Mouse (Mus musculus) liver, embryonic 13.5 days (tissue): ENCODE data around the gene Prkca. TPM values are rescaled to one million over a fixed set of nuclear protein-coding genes. Genes with fewer than 3 reads are reported as not detected.

Experiments
- ATAC-seq: fragments of 200-750 bp; cut with Nextera tagmentation; 2 replicates; pipeline ENCODE4 v1.8.0; 2017; ENCODE audit warnings: low read depth, mild to moderate bottlenecking, moderate number of reproducible peaks, moderate library complexity
- DNase-seq: peaks from one replicate; pipeline ENCODE4 v3.0.0; 2022
- H3K27ac ChIP-seq: fragments of 300-500 bp; sonication (generic); 2 replicates; pipeline ENCODE4 v1.5.1; 2015; ENCODE audit warnings: moderate library complexity, mild to moderate bottlenecking, inconsistent platforms
- H3K27me3 ChIP-seq: fragments of 300-500 bp; sonication (generic); 2 replicates; pipeline ENCODE4 v1.6.1; 2015; ENCODE audit warnings: mild to moderate bottlenecking, inconsistent platforms
- H3K36me3 ChIP-seq: fragments of 300-500 bp; sonication (generic); 2 replicates; pipeline ENCODE4 v1.6.1; 2015; ENCODE audit warnings: mild to moderate bottlenecking, inconsistent platforms
- H3K4me1 ChIP-seq: fragments of 300-500 bp; sonication (generic); replicated peaks from 2 replicates; pipeline ENCODE4 v1.6.1; 2015; ENCODE audit warnings: inconsistent platforms
- H3K4me2 ChIP-seq: fragments of 300-500 bp; sonication (generic); 2 replicates; pipeline ENCODE4 v1.6.1; 2015; ENCODE audit warnings: inconsistent platforms, mild to moderate bottlenecking, moderate library complexity
- H3K4me3 ChIP-seq: fragments of 300-500 bp; sonication (generic); replicated peaks from 2 replicates; pipeline ENCODE4 v1.5.1; 2015; ENCODE audit warnings: mild to moderate bottlenecking, inconsistent platforms
- H3K9ac ChIP-seq: fragments of 300-500 bp; sonication (generic); 2 replicates; pipeline ENCODE4 v1.6.1; 2015; ENCODE audit warnings: mild to moderate bottlenecking, inconsistent platforms
- H3K9me3 ChIP-seq: fragments of 300-500 bp; sonication (generic); replicated peaks from 2 replicates; pipeline ENCODE4 v1.6.1; 2016; ENCODE audit warnings: inconsistent platforms
- WGBS: fragments of 180-500 bp; shearing (Covaris S2); methylation state at CpG from one replicate; pipeline ENCODE4 v1.1.7; 2015; ENCODE audit not compliant: insufficient replicate concordance; 5-methylcytosine and 5-hydroxymethylcytosine counted together
- polyA plus RNA-seq: library from polyadenylated mRNA; unstranded; fragments of >200 nt; fragmentation: Nextera tagmentation; extraction: Ambion mirVana; gene quantifications from 2 replicates; pipeline ENCODE4 v1.2.1, GENCODE M21; 2015

Prkca gene
- polyA plus RNA-seq, 1 experiment from 2014 or later: 1.9 TPM

DNA sequence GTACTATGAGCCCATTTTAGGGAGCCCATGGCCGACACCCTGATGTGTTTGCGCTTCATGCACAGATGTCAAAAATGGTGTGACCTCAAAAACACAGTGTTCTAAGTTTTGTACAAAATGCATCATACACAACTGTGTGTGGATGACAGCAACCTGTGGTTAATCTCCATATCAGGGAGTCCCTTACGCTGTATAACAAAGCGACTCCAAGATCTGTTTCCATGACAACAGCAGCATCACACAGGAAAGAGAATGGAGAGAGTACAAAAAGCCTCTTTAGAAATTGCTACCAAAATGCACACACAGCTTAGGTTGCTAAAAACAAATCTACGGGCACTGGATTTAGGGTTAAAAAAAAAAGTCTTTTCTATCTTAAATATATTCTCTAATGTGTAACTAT, 171.8 kb downstream of the Prkca start:
- Histone ChIP-seq H3K27me3 (no peaks in the 10 kb centered on the region), H3K9me3 (no peaks in the 10 kb centered on the region), H3K4me1 (no peaks in the 10 kb centered on the region), H3K36me3 (no peaks in the 10 kb centered on the region), H3K9ac (no peak overlapping the region), H3K4me3 (no peak overlapping the region), H3K4me2 (no peak overlapping the region), H3K27ac (no peak overlapping the region)
- ATAC-seq (no peak), DNase-seq (no peak)
- WGBS: 75% methylated on average over 5 of the region's 5 CpGs

DNA sequence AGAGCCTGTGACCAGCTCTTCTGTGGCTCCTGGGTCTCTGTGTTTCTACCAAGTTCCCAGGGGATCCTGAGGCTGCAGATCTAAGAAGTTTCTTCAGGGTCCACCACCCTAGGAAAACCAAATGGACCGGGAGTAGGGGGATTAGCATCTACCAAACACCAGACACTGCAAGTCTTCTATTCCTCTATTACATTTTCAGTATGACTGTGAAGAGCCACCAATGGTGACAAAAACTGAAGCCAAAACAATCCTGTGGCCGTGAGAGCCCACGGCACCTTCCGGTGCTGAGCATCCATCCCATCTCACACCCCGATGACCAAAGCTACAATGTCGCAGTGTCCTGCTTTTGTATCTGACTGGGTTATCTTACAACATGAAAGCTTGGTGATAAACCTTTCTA, 172.5 kb downstream of the Prkca start:
- Histone ChIP-seq H3K36me3 (no peaks in the 10 kb centered on the region), H3K4me1 (no peaks in the 10 kb centered on the region), H3K27me3 (no peaks in the 10 kb centered on the region), H3K9ac (no peak overlapping the region), H3K4me3 (no peak overlapping the region), H3K9me3 (no peaks in the 10 kb centered on the region), H3K4me2 (no peak overlapping the region), H3K27ac (no peak overlapping the region)
- ATAC-seq (no peak), DNase-seq (no peak)
- WGBS: 81% methylated on average over 6 of the region's 6 CpGs

GRCm38 (mm10) chr11:108170107-108170506, 173.6 kb downstream of the Prkca start:
- 59% methylated on average over 3 of the region's 3 CpGs for WGBS
- H3K36me3 ChIP-seq: no peaks in the 10 kb centered on the region
- no peak overlapping the region for H3K4me3 ChIP-seq
- no peaks in the 10 kb centered on the region for H3K27me3 ChIP-seq
- no peak overlapping the region for H3K27ac ChIP-seq
- DNase-seq (no peak), ATAC-seq (no peak)
- no peak overlapping the region for H3K4me2 ChIP-seq
- H3K9me3 ChIP-seq: no peaks in the 10 kb centered on the region
- no peaks in the 10 kb centered on the region for H3K4me1 ChIP-seq
- no peak overlapping the region for H3K9ac ChIP-seq

DNA sequence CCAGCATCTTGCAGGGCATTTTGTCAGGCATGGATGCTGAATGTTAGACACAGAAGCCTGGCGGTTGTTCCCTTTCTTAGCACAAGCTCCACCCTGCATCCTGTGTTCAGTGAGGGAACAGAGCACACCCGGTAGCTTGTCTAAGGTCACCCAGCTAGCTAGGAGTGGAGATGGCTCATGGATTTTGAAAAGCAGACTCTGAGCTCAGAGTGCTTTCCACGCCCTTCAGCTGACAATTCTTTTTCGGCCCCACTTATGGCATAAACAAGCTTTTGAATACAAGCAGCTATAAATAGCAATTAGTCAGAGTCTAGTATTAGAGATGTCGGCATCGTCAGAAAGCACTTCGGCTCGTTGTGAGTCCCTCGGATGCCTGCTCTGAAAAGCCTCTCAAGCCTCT, 178.0 kb downstream of the Prkca start:
- DNase-seq (no peak), ATAC-seq (no peak)
- no peak overlapping the region for H3K9ac ChIP-seq
- no peaks in the 10 kb centered on the region for H3K27me3 ChIP-seq
- no peaks in the 10 kb centered on the region for H3K9me3 ChIP-seq
- H3K36me3 ChIP-seq: no peaks in the 10 kb centered on the region
- WGBS: 69% methylated on average over 9 of the region's 9 CpGs
- no peaks in the 10 kb centered on the region for H3K4me1 ChIP-seq
- no peak overlapping the region for H3K4me2 ChIP-seq
- no peak overlapping the region for H3K4me3 ChIP-seq
- no peak overlapping the region for H3K27ac ChIP-seq

- WGBS: 76% methylated on average over 1 of the region's 1 CpGs
- DNase-seq: no peak
These were observed 181.1 kb downstream of the Prkca start for GRCm38 (mm10) chr11:108162639-108163038.

GRCm38 (mm10) chr11:108162110-108162509, 181.6 kb downstream of the Prkca start:
- H3K4me1 ChIP-seq: no peaks in the 10 kb centered on the region
- 76% methylated on average over 4 of the region's 4 CpGs for WGBS
- DNase-seq (no peak), ATAC-seq (no peak)
- H3K9ac ChIP-seq: no peak overlapping the region
- no peaks in the 10 kb centered on the region for H3K36me3 ChIP-seq
- no peak overlapping the region for H3K27ac ChIP-seq
- no peak overlapping the region for H3K4me2 ChIP-seq
- no peaks in the 10 kb centered on the region for H3K27me3 ChIP-seq
- no peak overlapping the region for H3K4me3 ChIP-seq
- no peaks in the 10 kb centered on the region for H3K9me3 ChIP-seq

More at GRCm38 (mm10) chr11:108162639-108163038, 181.1 kb downstream of the Prkca start:
- Histone ChIP-seq H3K27ac (no peak overlapping the region), H3K9me3 (no peaks in the 10 kb centered on the region), H3K4me3 (no peak overlapping the region), H3K4me2 (no peak overlapping the region), H3K4me1 (no peaks in the 10 kb centered on the region), H3K27me3 (no peaks in the 10 kb centered on the region), H3K36me3 (no peaks in the 10 kb centered on the region), H3K9ac (no peak overlapping the region)
- ATAC-seq: no peak

DNA sequence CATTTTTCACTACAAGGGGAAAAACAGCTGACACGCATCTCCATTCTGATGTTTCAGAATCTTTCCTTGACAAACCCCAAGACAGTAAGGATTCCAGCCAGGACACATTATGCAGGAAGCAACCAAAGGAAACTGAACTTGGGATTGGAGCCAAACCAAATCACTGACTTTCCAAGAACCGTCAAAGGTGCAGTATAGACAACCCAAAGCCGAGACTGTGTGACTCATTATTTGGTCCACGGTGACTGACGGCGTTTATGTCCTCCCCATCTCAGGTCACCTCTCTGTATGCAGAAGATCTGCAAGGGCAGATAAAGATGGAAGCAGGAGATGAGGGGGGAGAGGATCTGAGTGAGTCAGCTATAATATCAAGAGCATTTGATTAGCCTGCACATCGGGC, 183.7 kb downstream of the Prkca start:
- H3K4me2 ChIP-seq: no peak overlapping the region
- 75% methylated on average over 7 of the region's 7 CpGs for WGBS
- H3K9me3 ChIP-seq: no peaks in the 10 kb centered on the region
- no peak overlapping the region for H3K9ac ChIP-seq
- no peaks in the 10 kb centered on the region for H3K36me3 ChIP-seq
- ATAC-seq: no peak
- H3K4me3 ChIP-seq: no peak overlapping the region
- no peaks in the 10 kb centered on the region for H3K27me3 ChIP-seq
- no peaks in the 10 kb centered on the region for H3K4me1 ChIP-seq
- no peak overlapping the region for H3K27ac ChIP-seq
- DNase-seq: no peak

DNA sequence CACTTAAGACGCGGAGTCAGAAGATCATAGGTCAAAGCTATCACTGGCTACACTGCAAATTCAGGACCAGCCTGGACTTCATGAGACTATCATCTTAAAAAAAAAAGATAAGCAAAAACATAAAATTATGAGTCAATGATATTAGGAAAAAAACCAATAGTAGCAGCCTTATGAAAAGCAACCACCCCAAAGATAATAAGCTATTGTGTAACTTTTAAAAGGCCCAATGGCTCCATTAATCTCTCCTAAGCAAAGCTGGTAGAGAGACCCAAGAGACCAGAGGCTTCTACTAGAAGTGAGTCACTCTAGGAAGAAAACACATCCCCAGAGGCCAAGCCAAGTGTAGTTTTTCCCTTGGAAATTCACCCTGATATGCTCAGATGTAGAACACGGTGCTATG, 185.7 kb downstream of the Prkca start:
- Histone ChIP-seq H3K27me3 (peaks cover 8% of the 10 kb centered on the region; the same call in 1 of the 2 replicates), H3K4me3 (no peak overlapping the region), H3K27ac (no peak overlapping the region), H3K9ac (no peak overlapping the region), H3K36me3 (no peaks in the 10 kb centered on the region), H3K4me2 (no peak overlapping the region), H3K9me3 (no peaks in the 10 kb centered on the region), H3K4me1 (no peaks in the 10 kb centered on the region)
- 78% methylated on average over 3 of the region's 3 CpGs for WGBS
- no peak for ATAC-seq
- DNase-seq: no peak

DNA sequence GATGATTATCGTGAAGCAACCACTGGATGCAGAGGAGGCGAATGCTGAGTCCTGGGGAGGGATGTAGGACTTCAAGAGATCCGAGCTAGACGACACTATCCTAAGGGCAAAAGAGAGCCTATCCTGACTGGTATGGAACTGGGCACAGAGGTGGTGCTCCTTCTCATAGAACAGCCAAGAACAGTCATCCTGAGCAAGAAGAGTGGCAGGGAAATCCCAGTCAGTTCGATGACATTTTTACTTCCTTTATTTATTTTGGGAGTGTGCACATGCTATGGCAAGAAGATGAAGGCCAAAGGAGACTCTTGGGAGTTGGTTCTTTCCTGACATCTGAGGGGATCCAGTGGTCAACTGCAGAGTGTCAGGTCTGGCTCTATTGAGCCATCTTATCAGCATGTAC, 186.7 kb downstream of the Prkca start:
- H3K4me2 ChIP-seq: no peak overlapping the region
- no peak for ATAC-seq
- peaks cover 8% of the 10 kb centered on the region; the same call in 1 of the 2 replicates for H3K27me3 ChIP-seq
- no peaks in the 10 kb centered on the region for H3K9me3 ChIP-seq
- H3K36me3 ChIP-seq: no peaks in the 10 kb centered on the region
- no peak overlapping the region for H3K4me3 ChIP-seq
- WGBS: 71% methylated on average over 5 of the region's 5 CpGs
- H3K9ac ChIP-seq: no peak overlapping the region
- no peak for DNase-seq
- H3K4me1 ChIP-seq: no peaks in the 10 kb centered on the region
- no peak overlapping the region for H3K27ac ChIP-seq

DNA sequence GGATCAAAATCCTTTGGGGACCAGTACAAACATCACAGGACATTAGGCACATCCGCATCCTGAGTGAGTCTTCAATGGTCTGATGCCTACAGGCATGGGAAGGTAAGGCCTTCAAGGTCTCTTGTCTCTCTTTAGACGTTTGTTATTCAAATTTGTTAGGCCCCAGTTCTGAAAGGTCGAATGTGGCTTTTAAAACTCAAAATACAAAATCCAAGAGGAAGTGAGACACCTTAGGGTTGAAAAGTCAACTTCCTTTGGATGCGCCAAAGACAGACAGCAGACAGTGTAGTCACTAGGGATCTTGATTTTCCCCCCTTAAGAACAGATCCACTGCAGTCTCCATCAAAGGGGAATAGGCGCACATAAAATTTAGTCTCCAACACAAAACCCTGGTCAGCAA, 187.6 kb downstream of the Prkca start:
- H3K9ac ChIP-seq: no peak overlapping the region
- DNase-seq (no peak), ATAC-seq (no peak)
- no peaks in the 10 kb centered on the region for H3K4me1 ChIP-seq
- no peaks in the 10 kb centered on the region for H3K36me3 ChIP-seq
- H3K4me3 ChIP-seq: no peak overlapping the region
- no peaks in the 10 kb centered on the region for H3K9me3 ChIP-seq
- H3K27ac ChIP-seq: no peak overlapping the region
- H3K27me3 ChIP-seq: peaks cover 12% of the 10 kb centered on the region; the same call in 1 of the 2 replicates
- WGBS: 56% methylated on average over 5 of the region's 5 CpGs
- no peak overlapping the region for H3K4me2 ChIP-seq

- Histone ChIP-seq H3K4me2 (no peak overlapping the region), H3K9me3 (no peaks in the 10 kb centered on the region), H3K9ac (no peak overlapping the region), H3K4me1 (no peaks in the 10 kb centered on the region), H3K36me3 (no peaks in the 10 kb centered on the region), H3K27me3 (peaks cover 18% of the 10 kb centered on the region), H3K4me3 (no peak overlapping the region), H3K27ac (no peak overlapping the region)
- DNase-seq (no peak), ATAC-seq (no peak)
- WGBS: 73% methylated on average over 8 of the region's 8 CpGs
These were observed 188.6 kb downstream of the Prkca start for GRCm38 (mm10) chr11:108155088-108155580.

- ATAC-seq: no peak
These were observed 189.5 kb downstream of the Prkca start for GRCm38 (mm10) chr11:108153997-108154841.

More at GRCm38 (mm10) chr11:108153997-108154841, 189.5 kb downstream of the Prkca start:
- no peak overlapping the region for H3K27ac ChIP-seq
- H3K9me3 ChIP-seq: no peaks in the 10 kb centered on the region
- peaks cover 21% of the 10 kb centered on the region for H3K27me3 ChIP-seq
- H3K9ac ChIP-seq: no peak overlapping the region
- H3K36me3 ChIP-seq: no peaks in the 10 kb centered on the region
- no peak for DNase-seq
- peaks cover 6% of the 10 kb centered on the region for H3K4me1 ChIP-seq
- 51% methylated on average over 9 of the region's 9 CpGs for WGBS
- H3K4me3 ChIP-seq: no peak overlapping the region
- no peak overlapping the region for H3K4me2 ChIP-seq
